15 mouse cellular contexts compared by ENCODE assay signal in genomic region chr17:85180471-85181060, GRCm38 (mm10).
DNase-seq lines count a peak whose midpoint lies in the region; ATAC-seq lines count a peak whose summit lies in the region.
"Had no signal": no experiment of that assay in that cellular context is flagged by ENCODE, and none has a peak within 500 bp of the region (broad histone marks: within the 10 kb centered on the region; RNA-seq: fewer than 3 reads in every experiment).

No protein-coding gene starts in this region.

- H3K9me3 ChIP-seq in heart, embryonic 14.5 days (ENCODE audit: control insufficient read depth, low read length) = no peaks in the 10 kb centered on the region
- no peaks in the 10 kb centered on the region for H3K9me3 ChIP-seq in hindbrain, embryonic 14.5 days (ENCODE audit: control insufficient read depth, low read length)
- no peaks in the 10 kb centered on the region for H3K9me3 ChIP-seq in midbrain, embryonic 16.5 days (replicated peaks; ENCODE audit: control insufficient read depth, low read length, poor library complexity, severe bottlenecking)

- intact Hi-C loops in heart, postnatal 25 days (cut with DNase I) = no loop called here
- intact Hi-C loops in left cerebral cortex, postnatal 14 days (cut with DNase I) = no loop called here

- H3K27me3 ChIP-seq in heart, embryonic 14.5 days (ENCODE audit: control insufficient read depth, insufficient read depth, low read length) = no peaks in the 10 kb centered on the region
- H3K27me3 ChIP-seq in hindbrain, embryonic 14.5 days (ENCODE audit: control insufficient read depth, insufficient read depth, low read length) = no peaks in the 10 kb centered on the region
- H3K27me3 ChIP-seq in midbrain, embryonic 16.5 days (ENCODE audit: control insufficient read depth, insufficient read depth, low read depth, low read length) = peaks cover 3% of the 10 kb centered on the region; the same call in 1 of the 2 replicates

- peaks cover 14 to 18% of the 10 kb centered on the region in 2 experiments for H3K4me1 ChIP-seq in heart, embryonic 14.5 days (ENCODE audit: control insufficient read depth in 2 of 2, insufficient read depth in 2 of 2, low read length in 2 of 2)
- peaks cover 6% of the 10 kb centered on the region; the same call in 1 of the 2 replicates for H3K4me1 ChIP-seq in hindbrain, embryonic 14.5 days (replicated peaks; ENCODE audit: control insufficient read depth, insufficient read depth, low read length)
- peaks cover 5% of the 10 kb centered on the region; the same call in 1 of the 2 replicates for H3K4me1 ChIP-seq in midbrain, embryonic 16.5 days (ENCODE audit: control insufficient read depth, insufficient read depth, low read length)

- peak overlapping the region; percentile 49 for H3K4me2 ChIP-seq in heart, embryonic 14.5 days (ENCODE audit: low read length)
- H3K4me2 ChIP-seq in hindbrain, embryonic 14.5 days (replicated peaks) = peak overlapping the region; percentile 39
- H3K4me2 ChIP-seq in midbrain, embryonic 16.5 days (ENCODE audit: low read length) = peak overlapping the region; percentile 42

- WGBS in heart, embryonic 14.5 days = 32% methylated on average over 14 of the region's 14 CpGs
- WGBS in hindbrain, embryonic 14.5 days = 26% methylated on average over 14 of the region's 14 CpGs
- 27% methylated on average over 14 of the region's 14 CpGs for WGBS in midbrain, embryonic 16.5 days

- H3K4me3 ChIP-seq in heart, embryonic 14.5 days (ENCODE audit: control insufficient read depth in 1 of 2, insufficient read depth in 1 of 2, low read depth in 1 of 2, low read length in 2 of 2) = no peak overlapping the region
- H3K4me3 ChIP-seq in hindbrain, embryonic 14.5 days (replicated peaks; ENCODE audit: low read length) = 0 out of 2 replicates have a peak overlapping the region, but pooled peaks have one; percentile 2
- H3K4me3 ChIP-seq in midbrain, embryonic 16.5 days (ENCODE audit: low read depth, low read length) = no peak overlapping the region

- no peak for ATAC-seq in heart, embryonic 14.5 days (ENCODE audit: insufficient number of reproducible peaks, insufficient read depth, low FRiP score, low read depth)
- ATAC-seq in hindbrain, embryonic 14.5 days (ENCODE audit: low FRiP score) = no peak
- no peak for ATAC-seq in midbrain, embryonic 16.5 days
- ATAC-seq: forebrain, embryonic 16.5 days; liver, postnatal 0 days had no signal

- 0 out of 2 replicates have a peak overlapping the region, but pooled peaks have one; percentile 38 for H3K9ac ChIP-seq in heart, embryonic 14.5 days (ENCODE audit: low read length)
- no peak overlapping the region for H3K9ac ChIP-seq in hindbrain, embryonic 14.5 days
- H3K9ac ChIP-seq in midbrain, embryonic 16.5 days (ENCODE audit: low read depth, low read length) = no peak overlapping the region
- H3K9ac ChIP-seq: liver, postnatal 0 days had no signal

- DNase-seq in heart, postnatal 25 days (ENCODE audit: low spot score) = no peak
- peak; percentile 36 for DNase-seq in embryo, embryonic 10.5 days (ENCODE audit: low spot score)
- no peak for DNase-seq in hindbrain, embryonic 14.5 days (ENCODE audit: low spot score)
- no peak for DNase-seq in kidney, postnatal 36 days
- DNase-seq in urinary bladder, postnatal 25 days (ENCODE audit: low spot score) = no peak
- no peak for DNase-seq in left cerebral cortex, postnatal 14 days (ENCODE audit: low spot score in 2 of 2)
- DNase-seq: adrenal gland, postnatal 25 days; cerebellum, adult 18-20 months; gastrocnemius, postnatal 10 days; kidney, adult 2 months; layer of hippocampus, adult 9-11 months; liver, postnatal 0 days had no signal

- H3K27ac ChIP-seq in heart, embryonic 14.5 days (replicated peaks in 1 of 2; ENCODE audit: control insufficient read depth in 1 of 2, insufficient read depth in 1 of 2, low read depth in 2 of 2, low read length in 2 of 2) = no peak overlapping the region
- peak overlapping the region; percentile 26; the same call in 1 of the 2 replicates for H3K27ac ChIP-seq in hindbrain, embryonic 14.5 days
- H3K27ac ChIP-seq in midbrain, embryonic 16.5 days (ENCODE audit: low read length) = no peak overlapping the region

- no peaks in the 10 kb centered on the region for H3K36me3 ChIP-seq in heart, embryonic 14.5 days (ENCODE audit: control insufficient read depth, insufficient read depth, low read length)
- no peaks in the 10 kb centered on the region for H3K36me3 ChIP-seq in hindbrain, embryonic 14.5 days (replicated peaks; ENCODE audit: control insufficient read depth, insufficient read depth)
- H3K36me3 ChIP-seq in midbrain, embryonic 16.5 days (ENCODE audit: control insufficient read depth, insufficient read depth, low read length) = no peaks in the 10 kb centered on the region
